Mouse (Mus musculus): Measurements from ENCODE around the gene Cnot4.

- TF ChIP-seq CTCF (IDR thresholded peaks at IDR 0.05; ENCODE audit: insufficient read depth, low read length) (no peak), POLR2A (IDR thresholded peaks at IDR 0.05; ENCODE audit: borderline replicate concordance, extremely low read depth, low read depth, low read length) (no peak)
These were observed 100.8 kb downstream of the Cnot4 start for GRCm38 (mm10) chr6:35032704-35033103.
